Mouse (Mus musculus): ENCODE measurements at regions not wholly inside any gene's neighbourhood (a gene's known extent, or its start where the extent isn't known, plus 50 kb on each side); places are given as distances from the start of the nearest gene placed in this dataset.

GRCm38 (mm10) chr15:15443271-15443670 lies 1285.3 kb upstream of the Cdh9 start:
- DNase-seq (ENCODE audit: extremely low spot score, low read depth, low spot score), result no peak

- no peak for DNase-seq (ENCODE audit: extremely low spot score, low read depth, low spot score)
Observed at GRCm38 (mm10) chr15:15477702-15478101, 1250.9 kb upstream of the Cdh9 start.

DNA sequence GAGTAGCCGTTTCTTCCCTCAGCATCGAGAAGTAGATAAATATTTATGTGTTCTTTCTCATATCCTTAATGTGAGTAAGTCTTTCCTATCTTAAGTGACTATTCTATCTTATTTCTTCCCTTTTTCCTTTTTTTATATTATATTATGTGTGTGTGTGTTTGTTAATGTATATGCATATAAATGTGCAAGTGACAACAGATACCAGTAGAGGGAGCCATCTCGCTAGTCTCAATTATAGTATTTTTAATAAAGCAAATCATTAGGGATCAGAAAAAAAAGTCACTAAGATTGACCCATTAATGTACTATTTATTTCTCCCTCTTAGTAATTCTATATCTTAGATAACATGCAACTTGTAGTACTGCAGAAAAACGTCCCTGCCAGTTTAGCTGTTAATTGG lies 1228.3 kb upstream of the Cdh9 start:
- DNase-seq (ENCODE audit: extremely low spot score, low read depth, low spot score), result no peak

DNA sequence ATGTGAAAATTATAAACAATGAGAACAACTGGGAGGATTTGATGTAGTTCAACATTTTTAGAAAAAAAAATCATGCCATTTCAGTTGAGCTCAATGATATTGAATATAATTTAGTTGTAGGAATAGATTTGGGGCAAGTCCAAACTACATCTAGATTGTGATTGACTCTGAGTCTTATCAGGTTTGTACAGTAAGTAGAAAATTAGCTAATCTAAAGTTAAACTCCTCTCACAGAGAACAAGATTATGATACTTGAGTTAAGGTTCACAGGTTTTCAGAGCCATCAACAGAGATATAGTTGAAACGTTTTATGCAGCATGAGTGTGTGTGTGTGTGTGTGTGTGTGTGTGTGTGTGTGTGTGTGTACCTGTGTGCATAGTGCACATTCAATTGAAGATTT lies 1189.6 kb upstream of the Cdh9 start:
- DNase-seq (ENCODE audit: extremely low spot score, low read depth, low spot score), result no peak

GRCm38 (mm10) chr15:15559148-15559752 lies 1169.3 kb upstream of the Cdh9 start:
- DNase-seq (ENCODE audit: extremely low spot score, low read depth, low spot score), result no peak

DNA sequence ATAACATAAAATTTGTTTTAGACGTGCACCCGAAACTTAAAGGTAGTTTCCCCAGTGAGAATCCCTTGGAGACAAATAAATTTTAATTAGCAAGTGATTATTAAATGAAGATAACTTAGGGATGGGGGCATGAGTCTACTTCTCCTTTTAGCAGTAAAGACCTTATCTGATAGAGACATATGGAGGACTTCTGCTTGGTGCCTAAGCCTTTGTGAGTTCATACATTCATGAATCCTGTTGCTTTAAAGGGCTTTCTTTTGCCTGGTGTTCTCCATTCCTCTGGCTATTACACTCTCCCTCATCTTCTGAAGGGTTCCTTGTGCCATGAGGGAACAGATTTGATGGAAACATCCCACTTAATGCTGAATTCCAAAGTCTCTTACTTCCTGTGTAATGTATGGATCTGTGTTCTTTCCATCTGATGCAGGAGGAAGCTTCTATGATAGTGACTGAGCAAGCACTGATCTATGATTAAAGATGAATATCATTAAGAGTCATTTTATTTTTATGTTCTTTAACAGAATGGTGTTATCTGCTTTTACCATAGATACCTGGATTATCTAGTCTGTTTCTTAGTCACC lies 1146.2 kb upstream of the Cdh9 start:
- DNase-seq (ENCODE audit: extremely low spot score, low read depth, low spot score), result no peak

- DNase-seq (ENCODE audit: extremely low spot score, low read depth, low spot score), result no peak
Observed at GRCm38 (mm10) chr15:15617976-15618375, 1110.6 kb upstream of the Cdh9 start.

GRCm38 (mm10) chr15:15629304-15629703 lies 1099.3 kb upstream of the Cdh9 start:
- no peak for DNase-seq (ENCODE audit: extremely low spot score, low read depth, low spot score)

DNA sequence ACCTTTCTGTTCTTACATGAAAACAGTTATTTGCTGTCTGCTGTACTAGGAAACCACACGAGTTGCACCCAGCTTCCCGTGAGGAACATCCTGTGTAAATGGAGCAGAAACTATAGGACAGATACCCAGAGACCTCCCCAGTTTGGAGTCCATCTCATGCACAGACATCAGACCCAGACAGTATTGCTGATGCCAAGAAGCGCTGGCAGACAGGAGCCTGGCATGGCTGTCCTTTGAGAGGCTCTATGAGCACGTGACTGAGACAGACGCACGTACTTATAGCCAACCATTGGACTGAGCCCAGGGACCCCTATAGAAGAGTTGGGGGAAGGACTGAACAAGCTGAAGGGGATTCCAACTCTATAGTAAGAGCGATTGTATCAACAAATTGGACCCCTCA lies 1098.3 kb upstream of the Cdh9 start:
- DNase-seq (ENCODE audit: extremely low spot score, low read depth, low spot score), result no peak

- no peak for DNase-seq (ENCODE audit: extremely low spot score, low read depth, low spot score)
Observed at GRCm38 (mm10) chr15:15637130-15637529, 1091.4 kb upstream of the Cdh9 start.

DNA sequence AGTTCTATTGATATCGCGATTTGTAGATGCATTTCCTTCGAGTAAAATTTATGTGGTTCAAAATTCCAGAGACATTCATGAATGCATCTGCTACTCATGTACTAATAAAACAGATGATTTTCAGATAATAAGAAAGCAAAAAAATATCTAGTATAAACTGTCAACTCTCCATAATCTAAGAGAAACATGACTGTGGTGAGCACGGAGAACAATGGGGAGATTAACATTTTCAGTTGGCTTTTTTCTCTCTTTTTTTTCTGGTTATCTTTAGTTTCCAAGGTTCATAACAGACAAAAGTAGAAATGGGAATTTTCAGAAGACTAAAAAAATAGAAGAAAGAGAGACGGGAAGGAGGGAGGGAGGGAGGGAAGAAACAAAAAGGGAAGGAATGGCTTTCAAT lies 1079.8 kb upstream of the Cdh9 start:
- DNase-seq (ENCODE audit: extremely low spot score, low read depth, low spot score), result no peak

DNA sequence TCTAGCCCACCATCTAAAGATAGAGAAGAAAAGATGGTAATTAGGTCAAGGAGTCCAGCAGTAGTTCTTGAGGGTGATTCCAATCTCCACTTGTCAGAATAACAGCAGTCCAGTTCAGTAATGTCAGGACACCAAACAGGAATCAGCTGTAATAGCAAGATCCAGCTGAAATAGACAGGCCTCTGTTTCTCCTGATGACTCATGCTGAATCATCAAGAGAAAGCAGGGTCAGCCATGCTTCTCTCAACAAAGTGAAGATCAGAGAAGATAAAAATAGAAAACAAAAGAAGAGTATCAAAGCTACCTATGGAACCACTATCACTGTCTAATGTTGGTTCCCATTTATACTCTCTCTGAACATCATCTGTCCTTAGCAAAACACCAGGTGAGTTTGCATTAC lies 1061.8 kb upstream of the Cdh9 start:
- no peak for DNase-seq (ENCODE audit: extremely low spot score, low read depth, low spot score)

DNA sequence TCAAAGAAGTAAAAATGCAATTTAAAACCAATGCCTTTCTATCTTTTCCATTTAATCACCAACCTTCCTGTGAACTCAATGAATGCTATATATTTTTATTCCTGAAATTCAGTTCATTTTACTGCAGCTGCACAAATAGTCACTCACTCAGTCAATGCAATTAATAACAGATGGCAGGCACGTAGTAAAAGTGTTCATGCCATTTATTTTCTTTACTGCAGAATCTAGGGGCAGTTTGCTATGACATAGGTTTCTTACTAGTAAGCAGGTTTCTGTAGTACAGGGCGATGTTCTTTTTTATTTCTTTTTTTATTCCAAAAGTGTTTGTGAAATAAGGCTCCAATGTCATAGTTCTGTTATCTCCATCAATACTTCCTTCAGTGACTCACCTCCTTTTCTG lies 1035.8 kb upstream of the Cdh9 start:
- DNase-seq (ENCODE audit: extremely low spot score, low read depth, low spot score), result peak; percentile 31

DNA sequence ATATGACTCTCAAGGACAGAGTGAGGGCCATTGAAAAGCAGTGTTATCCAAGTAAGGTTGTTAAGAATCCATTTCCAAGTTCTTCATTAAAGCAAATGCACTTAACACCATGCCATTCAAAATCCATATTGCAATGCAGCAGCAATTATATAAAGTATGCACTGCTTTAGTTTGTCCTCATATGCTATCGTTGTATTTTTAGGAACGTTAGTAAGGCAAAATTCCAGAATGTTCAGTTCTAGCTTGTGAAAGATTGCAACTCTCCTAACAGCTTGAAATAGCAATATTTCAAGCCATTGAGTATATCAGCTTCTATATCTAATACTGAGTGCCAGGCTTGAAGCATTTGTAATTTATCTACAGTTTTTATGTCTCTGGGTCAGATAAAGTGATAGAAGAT lies 1011.9 kb upstream of the Cdh9 start:
- DNase-seq (ENCODE audit: extremely low spot score, low read depth, low spot score), result no peak

- DNase-seq (ENCODE audit: extremely low spot score, low read depth, low spot score), result no peak
Observed at GRCm38 (mm10) chr15:15741987-15742386, 986.6 kb upstream of the Cdh9 start.

- peak; percentile 12 for DNase-seq (ENCODE audit: extremely low spot score, low read depth, low spot score)
Observed at GRCm38 (mm10) chr15:15743011-15743410, 985.5 kb upstream of the Cdh9 start.

All from hindlimb bud, embryonic 11.5 days (tissue).